Mouse (Mus musculus): ENCODE data around the gene Fam43b. TPM values are rescaled to one million over a fixed set of nuclear protein-coding genes. Genes with fewer than 3 reads are reported as not detected.
A peak's percentile ranks its signal among the peaks of the same experiment; 100 is the strongest.

Gene Fam43b
- polyA plus RNA-seq, 1 experiment from 2014 or later: 0.09 TPM

DNA sequence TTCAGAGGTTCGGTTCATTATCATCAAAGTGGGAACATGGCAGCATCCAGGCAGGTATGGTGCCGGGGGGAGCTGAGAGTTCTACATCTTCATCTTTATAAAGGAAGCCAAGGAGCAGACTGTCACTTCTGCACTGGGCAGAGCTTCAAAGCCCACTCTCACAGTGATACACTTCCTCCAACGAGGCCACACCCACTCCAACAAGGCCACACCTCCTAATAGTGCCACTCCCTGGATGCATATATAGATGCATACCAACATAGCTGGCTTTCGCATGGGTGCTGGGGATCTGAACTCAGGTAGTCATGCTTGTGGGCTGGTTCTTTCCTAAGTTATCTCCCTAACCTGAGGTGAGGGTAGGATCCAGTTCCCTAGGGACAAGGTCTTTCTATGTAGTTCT, 21.6 kb upstream of the Fam43b start:
- H3K4me1 ChIP-seq: peaks cover 9% of the 10 kb centered on the region; the same call in 1 of the 2 replicates
- no peaks in the 10 kb centered on the region for H3K36me3 ChIP-seq
- no peak overlapping the region for H3K27ac ChIP-seq (replicated peaks)
- H3K9ac ChIP-seq: no peak overlapping the region
- WGBS: 77% methylated on average over 4 of the region's 4 CpGs
- peaks cover 39% of the 10 kb centered on the region for H3K27me3 ChIP-seq
- no peak overlapping the region for H3K4me2 ChIP-seq (replicated peaks)
- H3K9me3 ChIP-seq (replicated peaks): no peaks in the 10 kb centered on the region
- H3K4me3 ChIP-seq (replicated peaks): no peak overlapping the region
- no peak for ATAC-seq (ENCODE audit: insufficient number of reproducible peaks, low FRiP score, low TSS enrichment, low read depth)

DNA sequence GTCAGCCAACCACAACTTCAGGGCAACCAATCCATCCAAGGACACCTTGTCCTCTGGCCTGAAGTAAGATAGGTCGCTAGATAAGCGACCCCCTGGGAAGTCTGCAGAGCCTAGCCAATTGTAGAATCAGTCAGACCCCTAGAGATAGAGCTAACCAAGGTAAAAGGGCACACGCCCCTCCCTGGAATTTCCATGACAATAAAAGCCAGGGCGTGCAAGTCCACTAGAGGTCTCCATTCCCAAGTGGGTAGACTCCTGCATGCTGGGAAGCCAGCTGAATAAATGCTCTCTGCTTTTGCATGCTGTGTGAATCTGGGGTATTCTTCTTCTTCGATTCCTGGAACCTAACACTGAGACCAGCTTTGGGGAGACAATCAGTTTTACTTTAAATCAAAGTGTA, 20.1 kb upstream of the Fam43b start:
- H3K9me3 ChIP-seq (replicated peaks): no peaks in the 10 kb centered on the region
- peaks cover 9% of the 10 kb centered on the region; the same call in 1 of the 2 replicates for H3K4me1 ChIP-seq
- no peak overlapping the region for H3K4me3 ChIP-seq (replicated peaks)
- H3K4me2 ChIP-seq (replicated peaks): no peak overlapping the region
- WGBS: 54% methylated on average over 5 of the region's 5 CpGs
- H3K27ac ChIP-seq (replicated peaks): no peak overlapping the region
- no peaks in the 10 kb centered on the region for H3K36me3 ChIP-seq
- H3K9ac ChIP-seq: no peak overlapping the region
- ATAC-seq (ENCODE audit: insufficient number of reproducible peaks, low FRiP score, low TSS enrichment, low read depth): no peak
- H3K27me3 ChIP-seq: peaks cover 42% of the 10 kb centered on the region

GRCm38 (mm10) chr4:138415991-138416390, 19.7 kb upstream of the Fam43b start:
- no peak overlapping the region for H3K4me3 ChIP-seq (replicated peaks)
- no peak overlapping the region for H3K27ac ChIP-seq (replicated peaks)
- peaks cover 42% of the 10 kb centered on the region for H3K27me3 ChIP-seq
- peaks cover 9% of the 10 kb centered on the region; the same call in 1 of the 2 replicates for H3K4me1 ChIP-seq
- H3K9ac ChIP-seq: no peak overlapping the region
- no peak overlapping the region for H3K4me2 ChIP-seq (replicated peaks)
- 73% methylated on average over 3 of the region's 3 CpGs for WGBS
- no peaks in the 10 kb centered on the region for H3K36me3 ChIP-seq
- no peak for ATAC-seq (ENCODE audit: insufficient number of reproducible peaks, low FRiP score, low TSS enrichment, low read depth)
- no peaks in the 10 kb centered on the region for H3K9me3 ChIP-seq (replicated peaks)

GRCm38 (mm10) chr4:138414725-138415124, 18.4 kb upstream of the Fam43b start:
- no peak overlapping the region for H3K4me3 ChIP-seq (replicated peaks)
- WGBS: 9% methylated on average over 6 of the region's 6 CpGs
- no peaks in the 10 kb centered on the region for H3K36me3 ChIP-seq
- H3K4me2 ChIP-seq (replicated peaks): no peak overlapping the region
- H3K4me1 ChIP-seq: peaks cover 9% of the 10 kb centered on the region; the same call in 1 of the 2 replicates
- no peak overlapping the region for H3K27ac ChIP-seq (replicated peaks)
- no peak for ATAC-seq (ENCODE audit: insufficient number of reproducible peaks, low FRiP score, low TSS enrichment, low read depth)
- H3K9me3 ChIP-seq (replicated peaks): no peaks in the 10 kb centered on the region
- H3K9ac ChIP-seq: no peak overlapping the region
- H3K27me3 ChIP-seq: peaks cover 45% of the 10 kb centered on the region

DNA sequence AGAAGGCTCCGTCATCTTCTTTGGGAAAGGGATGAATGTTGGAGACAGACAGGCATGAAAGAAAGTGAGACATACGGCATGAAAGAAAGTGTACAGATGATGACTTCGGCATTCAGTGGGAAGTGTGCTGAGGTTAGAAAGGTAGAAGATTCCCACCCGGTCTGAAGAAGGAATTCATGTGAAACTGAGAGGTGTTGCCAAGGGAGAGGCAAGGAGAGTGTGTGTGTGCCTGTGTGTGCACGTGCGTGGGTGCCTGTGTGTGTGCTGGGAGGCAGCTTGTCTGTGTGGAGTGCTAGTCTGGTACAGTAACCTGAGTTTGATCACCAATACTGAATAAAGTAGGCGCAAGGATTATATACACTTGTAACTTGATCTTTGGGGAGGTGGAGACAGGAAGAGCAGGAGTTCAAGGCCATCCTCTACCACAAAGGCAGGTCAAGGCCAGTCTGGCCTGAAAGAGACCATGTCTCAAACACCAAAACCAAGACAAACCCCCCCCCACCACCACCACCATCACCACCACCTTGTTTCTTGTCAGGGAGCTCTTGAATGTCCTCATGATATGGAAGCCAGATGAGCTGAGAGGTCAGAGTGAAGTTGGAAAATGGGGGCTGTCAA, 15.3 kb upstream of the Fam43b start:
- Histone ChIP-seq H3K4me3 (replicated peaks) (no peak overlapping the region), H3K27me3 (peaks cover 39% of the 10 kb centered on the region), H3K9me3 (replicated peaks) (no peaks in the 10 kb centered on the region), H3K9ac (no peak overlapping the region), H3K4me1 (peaks cover 9% of the 10 kb centered on the region; the same call in 1 of the 2 replicates), H3K27ac (replicated peaks) (no peak overlapping the region), H3K36me3 (no peaks in the 10 kb centered on the region), H3K4me2 (replicated peaks) (no peak overlapping the region)
- WGBS: 40% methylated on average over 7 of the region's 7 CpGs
- ATAC-seq (ENCODE audit: insufficient number of reproducible peaks, low FRiP score, low TSS enrichment, low read depth): no peak

GRCm38 (mm10) chr4:138411011-138411410, 14.7 kb upstream of the Fam43b start:
- Histone ChIP-seq H3K9me3 (replicated peaks) (no peaks in the 10 kb centered on the region), H3K9ac (no peak overlapping the region), H3K4me2 (replicated peaks) (no peak overlapping the region), H3K4me1 (peaks cover 9% of the 10 kb centered on the region; the same call in 1 of the 2 replicates), H3K27me3 (peaks cover 39% of the 10 kb centered on the region), H3K27ac (replicated peaks) (no peak overlapping the region), H3K4me3 (replicated peaks) (no peak overlapping the region), H3K36me3 (no peaks in the 10 kb centered on the region)
- WGBS: 9% methylated on average over 5 of the region's 5 CpGs
- ATAC-seq (ENCODE audit: insufficient number of reproducible peaks, low FRiP score, low TSS enrichment, low read depth): no peak

DNA sequence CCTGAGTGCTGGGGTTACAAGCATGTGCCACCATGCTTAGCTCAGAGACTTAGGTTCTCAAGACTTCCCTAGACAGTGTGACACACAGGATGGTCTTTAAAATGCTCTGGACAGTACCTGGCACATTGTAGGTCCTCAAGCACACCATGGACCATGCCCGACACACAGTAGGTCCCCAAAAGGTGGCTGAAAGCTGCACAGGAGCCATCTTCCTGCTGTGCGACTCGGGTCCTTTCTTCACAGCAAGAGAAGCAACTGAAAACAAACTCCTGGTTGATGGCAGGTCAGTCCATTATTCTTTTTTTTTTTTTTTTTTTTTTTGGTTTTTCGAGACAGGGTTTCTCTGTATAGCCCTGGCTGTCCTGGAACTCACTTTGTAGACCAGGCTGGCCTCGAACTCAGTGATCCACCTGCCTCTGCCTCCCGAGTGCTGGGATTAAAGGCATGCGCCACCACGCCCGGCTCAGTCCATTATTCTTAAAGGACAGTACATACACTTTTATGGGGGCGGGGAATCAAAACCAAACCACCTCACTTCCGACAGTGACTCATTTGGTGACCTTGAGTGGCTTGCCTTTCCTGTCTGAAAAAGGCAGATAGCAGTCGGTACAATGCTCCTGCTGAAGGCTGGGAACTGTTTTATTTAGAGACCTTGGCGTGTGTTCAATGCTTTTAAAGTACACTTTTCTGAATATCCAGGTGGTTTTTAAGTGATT, 11.3 kb upstream of the Fam43b start:
- no peak for ATAC-seq (ENCODE audit: insufficient number of reproducible peaks, low FRiP score, low TSS enrichment, low read depth)
- Histone ChIP-seq H3K9ac (no peak overlapping the region), H3K36me3 (no peaks in the 10 kb centered on the region), H3K4me2 (replicated peaks) (no peak overlapping the region), H3K27ac (replicated peaks) (no peak overlapping the region), H3K4me1 (no peaks in the 10 kb centered on the region), H3K4me3 (replicated peaks) (no peak overlapping the region), H3K27me3 (peaks cover 20% of the 10 kb centered on the region), H3K9me3 (replicated peaks) (no peaks in the 10 kb centered on the region)
- WGBS: 69% methylated on average over 12 of the region's 13 CpGs

DNA sequence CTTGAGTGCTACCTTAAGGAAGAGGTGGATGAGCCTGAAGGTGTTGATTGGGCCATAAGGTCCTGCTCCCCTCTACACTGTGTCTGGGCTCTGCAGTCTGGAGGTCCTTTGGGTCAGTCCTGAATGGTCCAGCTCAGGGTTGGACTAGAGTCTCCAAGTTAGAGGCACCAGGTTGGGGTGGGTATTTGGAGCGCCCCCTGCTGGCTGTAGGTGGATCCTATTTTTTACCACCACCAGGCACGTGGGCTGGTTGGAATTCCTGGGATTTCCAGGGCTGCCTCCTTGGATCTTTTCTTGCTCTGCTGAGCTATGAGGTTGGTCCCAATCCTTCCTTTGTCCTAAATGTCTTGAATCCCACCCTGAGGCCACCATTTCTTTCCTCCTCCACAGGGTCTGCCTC, 8.5 kb upstream of the Fam43b start:
- peaks cover 15% of the 10 kb centered on the region for H3K27me3 ChIP-seq
- ATAC-seq (ENCODE audit: insufficient number of reproducible peaks, low FRiP score, low TSS enrichment, low read depth): no peak
- no peak overlapping the region for H3K27ac ChIP-seq (replicated peaks)
- H3K4me3 ChIP-seq (replicated peaks): no peak overlapping the region
- H3K4me1 ChIP-seq: no peaks in the 10 kb centered on the region
- H3K9ac ChIP-seq: no peak overlapping the region
- 5% methylated on average over 2 of the region's 2 CpGs for WGBS
- H3K4me2 ChIP-seq (replicated peaks): no peak overlapping the region
- H3K36me3 ChIP-seq: no peaks in the 10 kb centered on the region
- H3K9me3 ChIP-seq (replicated peaks): no peaks in the 10 kb centered on the region

DNA sequence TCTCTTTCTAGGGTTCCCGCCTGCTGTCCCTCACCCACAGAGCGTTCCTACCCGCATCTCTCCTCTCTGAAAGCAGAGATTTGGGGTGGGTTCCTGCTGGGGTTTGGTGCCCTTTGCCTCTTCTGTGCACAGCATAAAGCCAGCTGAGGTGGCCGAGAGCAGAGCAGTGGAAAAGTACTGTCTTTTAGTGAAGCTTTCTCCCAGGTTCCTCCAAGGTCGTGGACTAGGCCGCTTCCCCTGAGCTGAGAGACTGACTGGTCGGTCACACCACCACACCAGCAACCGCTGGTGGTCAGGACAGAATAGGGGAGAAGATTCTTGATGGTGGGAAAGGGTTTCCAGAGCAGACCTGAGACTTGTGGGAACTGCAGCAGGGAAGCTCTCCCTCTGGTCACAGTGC, 383 bp upstream of the Fam43b start:
- H3K27ac ChIP-seq (replicated peaks): no peak overlapping the region
- no peaks in the 10 kb centered on the region for H3K9me3 ChIP-seq (replicated peaks)
- H3K4me2 ChIP-seq (replicated peaks): peak overlapping the region; percentile 65
- ATAC-seq (ENCODE audit: insufficient number of reproducible peaks, low FRiP score, low TSS enrichment, low read depth): no peak
- H3K4me3 ChIP-seq (replicated peaks): peak overlapping the region; percentile 39
- peaks cover 82% of the 10 kb centered on the region for H3K27me3 ChIP-seq
- H3K36me3 ChIP-seq: no peaks in the 10 kb centered on the region
- WGBS: 10% methylated on average over 8 of the region's 8 CpGs
- no peak overlapping the region for H3K9ac ChIP-seq
- H3K4me1 ChIP-seq: peaks cover 21% of the 10 kb centered on the region

- peak overlapping the region; percentile 65 for H3K4me2 ChIP-seq (replicated peaks)
- H3K9ac ChIP-seq: no peak overlapping the region
These were observed 999 bp downstream of the Fam43b start for GRCm38 (mm10) chr4:138395087-138395970.

DNA sequence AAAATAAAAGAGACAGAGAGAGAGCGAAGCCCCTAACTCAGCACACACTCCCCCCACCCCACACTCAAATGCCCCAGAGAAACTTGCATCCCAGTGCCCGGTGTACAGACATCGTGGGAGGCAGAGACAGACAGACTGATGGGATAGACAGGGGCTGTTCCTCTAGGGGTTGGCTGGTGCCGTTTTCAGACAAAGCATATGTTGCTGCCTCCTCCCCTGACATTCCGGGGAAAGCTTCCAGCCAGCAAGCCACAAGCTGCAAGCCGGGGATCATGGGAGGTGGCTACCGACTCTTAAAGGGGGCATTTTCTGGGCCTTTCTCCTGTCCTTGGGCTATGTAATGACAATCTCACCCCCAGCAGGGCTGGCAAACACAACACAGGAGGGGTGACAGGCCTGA, 2.6 kb downstream of the Fam43b start:
- Histone ChIP-seq H3K27ac (replicated peaks) (no peak overlapping the region), H3K9ac (no peak overlapping the region), H3K4me2 (replicated peaks) (no peak overlapping the region), H3K36me3 (no peaks in the 10 kb centered on the region), H3K4me1 (peaks cover 21% of the 10 kb centered on the region), H3K9me3 (replicated peaks) (no peaks in the 10 kb centered on the region), H3K27me3 (peaks cover 75% of the 10 kb centered on the region), H3K4me3 (replicated peaks) (no peak overlapping the region)
- ATAC-seq (ENCODE audit: insufficient number of reproducible peaks, low FRiP score, low TSS enrichment, low read depth): no peak
- 49% methylated on average over 7 of the region's 7 CpGs for WGBS

More at GRCm38 (mm10) chr4:138395087-138395970, 999 bp downstream of the Fam43b start:
- Histone ChIP-seq H3K27ac (replicated peaks) (no peak overlapping the region), H3K4me3 (replicated peaks) (peak overlapping the region; percentile 39), H3K27me3 (peaks cover 85% of the 10 kb centered on the region), H3K36me3 (no peaks in the 10 kb centered on the region), H3K4me1 (peaks cover 21% of the 10 kb centered on the region), H3K9me3 (replicated peaks) (no peaks in the 10 kb centered on the region)
- no peak for ATAC-seq (ENCODE audit: insufficient number of reproducible peaks, low FRiP score, low TSS enrichment, low read depth)
- under 1% methylated on average over 102 of the region's 103 CpGs for WGBS
